Mouse (Mus musculus): ENCODE measurements at regions not wholly inside any gene's neighbourhood (a gene's known extent, or its start where the extent isn't known, plus 50 kb on each side); places are given as distances from the start of the nearest gene placed in this dataset.

DNA sequence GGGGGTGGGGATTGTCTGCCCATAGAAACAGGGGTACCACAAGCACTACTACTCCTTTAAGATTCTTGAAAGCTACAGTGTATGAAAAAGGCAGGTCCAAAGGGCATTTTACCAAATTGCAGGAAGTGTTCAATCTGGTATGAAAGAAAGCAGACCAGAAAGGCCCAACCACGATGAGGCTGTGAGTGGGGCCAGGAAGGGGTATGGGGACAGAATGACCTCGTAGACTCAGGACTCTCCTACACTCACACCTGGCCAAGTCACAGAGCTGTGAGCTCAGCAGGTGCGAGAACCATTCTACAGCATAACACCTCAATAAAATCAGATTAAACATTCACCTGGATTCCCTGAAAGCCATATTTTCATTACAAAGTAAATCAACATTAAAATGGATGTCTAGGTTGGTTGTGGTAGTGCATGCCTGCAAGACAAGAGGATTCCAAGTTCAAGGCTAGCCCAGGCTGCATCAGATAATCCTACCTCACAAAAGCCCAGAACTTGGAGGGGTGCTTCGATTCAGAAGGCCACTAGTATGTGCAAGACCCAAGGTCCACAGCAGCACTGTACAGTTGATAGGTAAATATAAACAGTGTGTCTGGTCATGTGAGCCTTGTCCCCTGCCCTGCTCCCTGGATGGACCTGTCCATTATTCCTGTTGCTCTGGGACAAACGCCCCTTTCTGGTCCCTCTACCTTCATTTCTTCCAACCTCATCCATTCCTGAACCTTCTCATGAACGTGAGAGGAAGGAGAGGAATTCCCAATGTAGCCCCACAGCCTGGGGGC lies 115.3 kb downstream of the 1810010D01Rik start:
- ATAC-seq (ENCODE audit: low read depth): no peak
- no peaks in the 10 kb centered on the region for H3K4me1 ChIP-seq (ENCODE audit: control insufficient read depth, insufficient read depth, low read length)

DNA sequence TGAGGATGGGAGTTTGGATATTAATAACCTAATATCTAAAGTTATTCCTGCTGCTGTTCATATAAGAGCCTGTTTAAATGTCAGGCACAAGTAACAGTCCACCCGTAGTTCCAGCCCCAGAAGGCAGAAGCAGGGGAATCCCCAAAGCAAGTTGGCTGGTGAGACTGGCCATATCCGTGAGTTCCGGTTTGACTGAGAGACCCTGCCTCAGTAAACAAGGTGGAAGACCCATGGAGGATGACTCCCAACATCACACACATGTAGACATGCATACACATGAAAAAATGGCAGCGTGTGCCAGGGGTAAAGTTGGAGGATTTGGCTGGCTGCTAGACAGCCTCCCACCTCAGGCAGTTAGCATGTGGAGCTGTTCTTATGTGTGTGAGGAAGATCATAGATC lies 117.1 kb downstream of the 1810010D01Rik start:
- no peak overlapping the region for H3K4me2 ChIP-seq (ENCODE audit: low read depth, low read length)
- ATAC-seq (ENCODE audit: low read depth): no peak
- H3K4me1 ChIP-seq (ENCODE audit: control insufficient read depth, insufficient read depth, low read length): no peaks in the 10 kb centered on the region
- H3K9ac ChIP-seq (replicated peaks; ENCODE audit: low read depth, low read length): no peak overlapping the region
- H3K4me3 ChIP-seq (ENCODE audit: low read depth, low read length): no peak overlapping the region
- no peaks in the 10 kb centered on the region for H3K27me3 ChIP-seq (ENCODE audit: control insufficient read depth, insufficient read depth, low read length)
- no peak overlapping the region for H3K27ac ChIP-seq (ENCODE audit: low read depth, low read length)
- no peaks in the 10 kb centered on the region for H3K9me3 ChIP-seq (ENCODE audit: control insufficient read depth, low read length)
- no peaks in the 10 kb centered on the region for H3K36me3 ChIP-seq (ENCODE audit: control insufficient read depth, insufficient read depth, low read length)
- 95% methylated on average over 4 of the region's 4 CpGs for WGBS

More for the DNA sequence above, 115.3 kb downstream of the 1810010D01Rik start:
- Histone ChIP-seq H3K36me3 (ENCODE audit: control insufficient read depth, insufficient read depth, low read length) (no peaks in the 10 kb centered on the region), H3K27ac (ENCODE audit: low read depth, low read length) (no peak overlapping the region), H3K4me3 (ENCODE audit: low read depth, low read length) (no peak overlapping the region), H3K9me3 (ENCODE audit: control insufficient read depth, low read length) (no peaks in the 10 kb centered on the region), H3K9ac (replicated peaks; ENCODE audit: low read depth, low read length) (no peak overlapping the region), H3K4me2 (ENCODE audit: low read depth, low read length) (no peak overlapping the region), H3K27me3 (ENCODE audit: control insufficient read depth, insufficient read depth, low read length) (no peaks in the 10 kb centered on the region)
- 83% methylated on average over 6 of the region's 6 CpGs for WGBS

- Histone ChIP-seq H3K4me2 (ENCODE audit: low read depth, low read length) (no peak overlapping the region), H3K9ac (replicated peaks; ENCODE audit: low read depth, low read length) (no peak overlapping the region), H3K27me3 (ENCODE audit: control insufficient read depth, insufficient read depth, low read length) (no peaks in the 10 kb centered on the region), H3K4me1 (ENCODE audit: control insufficient read depth, insufficient read depth, low read length) (no peaks in the 10 kb centered on the region), H3K9me3 (ENCODE audit: control insufficient read depth, low read length) (no peaks in the 10 kb centered on the region), H3K36me3 (ENCODE audit: control insufficient read depth, insufficient read depth, low read length) (no peaks in the 10 kb centered on the region), H3K4me3 (ENCODE audit: low read depth, low read length) (no peak overlapping the region), H3K27ac (ENCODE audit: low read depth, low read length) (no peak overlapping the region)
- no peak for ATAC-seq (ENCODE audit: low read depth)
- 86% methylated on average over 3 of the region's 3 CpGs for WGBS
Measured at GRCm38 (mm10) chr7:145089315-145089721, 118.6 kb downstream of the 1810010D01Rik start.

- Histone ChIP-seq H3K9me3 (ENCODE audit: control insufficient read depth, low read length) (no peaks in the 10 kb centered on the region), H3K27me3 (ENCODE audit: control insufficient read depth, insufficient read depth, low read length) (no peaks in the 10 kb centered on the region), H3K4me1 (ENCODE audit: control insufficient read depth, insufficient read depth, low read length) (no peaks in the 10 kb centered on the region), H3K27ac (ENCODE audit: low read depth, low read length) (no peak overlapping the region), H3K4me3 (ENCODE audit: low read depth, low read length) (no peak overlapping the region), H3K9ac (replicated peaks; ENCODE audit: low read depth, low read length) (no peak overlapping the region), H3K36me3 (ENCODE audit: control insufficient read depth, insufficient read depth, low read length) (no peaks in the 10 kb centered on the region), H3K4me2 (ENCODE audit: low read depth, low read length) (no peak overlapping the region)
- no peak for ATAC-seq (ENCODE audit: low read depth)
- 97% methylated on average over 3 of the region's 3 CpGs for WGBS
Measured at GRCm38 (mm10) chr7:145088655-145089054, 119.3 kb downstream of the 1810010D01Rik start.

GRCm38 (mm10) chr7:145087790-145088189 lies 120.1 kb downstream of the 1810010D01Rik start:
- no peaks in the 10 kb centered on the region for H3K27me3 ChIP-seq (ENCODE audit: control insufficient read depth, insufficient read depth, low read length)
- H3K27ac ChIP-seq (ENCODE audit: low read depth, low read length): no peak overlapping the region
- no peaks in the 10 kb centered on the region for H3K4me1 ChIP-seq (ENCODE audit: control insufficient read depth, insufficient read depth, low read length)
- no peak overlapping the region for H3K4me2 ChIP-seq (ENCODE audit: low read depth, low read length)
- no peak overlapping the region for H3K4me3 ChIP-seq (ENCODE audit: low read depth, low read length)
- WGBS: 85% methylated on average over 5 of the region's 5 CpGs
- H3K9me3 ChIP-seq (ENCODE audit: control insufficient read depth, low read length): no peaks in the 10 kb centered on the region
- no peak overlapping the region for H3K9ac ChIP-seq (replicated peaks; ENCODE audit: low read depth, low read length)
- no peak for ATAC-seq (ENCODE audit: low read depth)
- H3K36me3 ChIP-seq (ENCODE audit: control insufficient read depth, insufficient read depth, low read length): no peaks in the 10 kb centered on the region

- ATAC-seq (ENCODE audit: low read depth): no peak
- Histone ChIP-seq H3K27ac (ENCODE audit: low read depth, low read length) (no peak overlapping the region), H3K36me3 (ENCODE audit: control insufficient read depth, insufficient read depth, low read length) (no peaks in the 10 kb centered on the region), H3K4me1 (ENCODE audit: control insufficient read depth, insufficient read depth, low read length) (no peaks in the 10 kb centered on the region), H3K4me2 (ENCODE audit: low read depth, low read length) (no peak overlapping the region), H3K4me3 (ENCODE audit: low read depth, low read length) (no peak overlapping the region), H3K27me3 (ENCODE audit: control insufficient read depth, insufficient read depth, low read length) (no peaks in the 10 kb centered on the region), H3K9me3 (ENCODE audit: control insufficient read depth, low read length) (no peaks in the 10 kb centered on the region), H3K9ac (replicated peaks; ENCODE audit: low read depth, low read length) (no peak overlapping the region)
- 86% methylated on average over 9 of the region's 9 CpGs for WGBS
Measured at GRCm38 (mm10) chr7:145082917-145083752, 124.8 kb downstream of the 1810010D01Rik start.

- H3K4me1 ChIP-seq (ENCODE audit: control insufficient read depth, insufficient read depth, low read length): no peaks in the 10 kb centered on the region
- ATAC-seq (ENCODE audit: low read depth): no peak
Measured at GRCm38 (mm10) chr7:145071996-145072790, 132.5 kb upstream of the Ccnd1 start.

DNA sequence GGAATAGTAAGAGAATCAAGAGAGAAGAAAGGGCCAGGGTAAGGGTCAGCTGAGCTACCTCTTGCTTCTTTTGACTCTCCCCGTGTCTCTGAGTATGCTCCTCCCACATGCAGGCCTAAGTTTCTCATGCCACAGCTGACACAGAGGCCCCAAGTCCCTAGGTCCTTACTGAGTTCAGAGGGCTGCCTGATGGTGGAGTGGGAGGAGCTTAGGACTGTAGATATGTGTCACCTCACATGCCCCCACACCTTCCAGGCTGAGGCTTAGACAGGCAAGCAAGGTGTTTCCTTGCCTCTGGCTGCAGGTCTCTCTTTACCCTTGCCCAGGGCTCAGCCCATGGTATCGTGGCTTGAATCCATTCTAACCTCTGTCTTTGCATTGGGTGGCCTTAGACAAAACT lies 131.8 kb upstream of the Ccnd1 start:
- Histone ChIP-seq H3K9ac (replicated peaks; ENCODE audit: low read depth, low read length) (no peak overlapping the region), H3K36me3 (ENCODE audit: control insufficient read depth, insufficient read depth, low read length) (no peaks in the 10 kb centered on the region), H3K4me3 (ENCODE audit: low read depth, low read length) (no peak overlapping the region), H3K4me2 (ENCODE audit: low read depth, low read length) (no peak overlapping the region), H3K4me1 (ENCODE audit: control insufficient read depth, insufficient read depth, low read length) (no peaks in the 10 kb centered on the region), H3K27me3 (ENCODE audit: control insufficient read depth, insufficient read depth, low read length) (no peaks in the 10 kb centered on the region), H3K27ac (ENCODE audit: low read depth, low read length) (no peak overlapping the region), H3K9me3 (ENCODE audit: control insufficient read depth, low read length) (no peaks in the 10 kb centered on the region)
- 58% methylated on average over 2 of the region's 2 CpGs for WGBS
- no peak for ATAC-seq (ENCODE audit: low read depth)

More at GRCm38 (mm10) chr7:145071996-145072790, 132.5 kb upstream of the Ccnd1 start:
- H3K27ac ChIP-seq (ENCODE audit: low read depth, low read length): no peak overlapping the region
- H3K9me3 ChIP-seq (ENCODE audit: control insufficient read depth, low read length): no peaks in the 10 kb centered on the region
- no peaks in the 10 kb centered on the region for H3K36me3 ChIP-seq (ENCODE audit: control insufficient read depth, insufficient read depth, low read length)
- no peaks in the 10 kb centered on the region for H3K27me3 ChIP-seq (ENCODE audit: control insufficient read depth, insufficient read depth, low read length)
- H3K4me2 ChIP-seq (ENCODE audit: low read depth, low read length): no peak overlapping the region
- no peak overlapping the region for H3K4me3 ChIP-seq (ENCODE audit: low read depth, low read length)
- WGBS: 87% methylated on average over 5 of the region's 5 CpGs
- H3K9ac ChIP-seq (replicated peaks; ENCODE audit: low read depth, low read length): no peak overlapping the region
